In genomic region chr4:127710816-127711215, GRCm38 (mm10) we compare ENCODE assay signal across 25 mouse cellular contexts.
DNase-seq lines count a peak whose midpoint lies in the region; ATAC-seq lines count a peak whose summit lies in the region.
"Had no signal": no experiment of that assay in that cellular context is flagged by ENCODE, and none has a peak within 500 bp of the region (broad histone marks: within the 10 kb centered on the region; RNA-seq: fewer than 3 reads in every experiment).

No protein-coding gene starts in this region.

- H3K27ac ChIP-seq in hindbrain, embryonic 10.5 days, result peak overlapping the region; percentile 50; the same call in 1 of the 2 replicates
- no peak overlapping the region for H3K27ac ChIP-seq in hindbrain, embryonic 14.5 days
- H3K27ac ChIP-seq in neural tube, embryonic 15.5 days (replicated peaks), result no peak overlapping the region
- peak overlapping the region; percentile 55; the same call in 1 of the 2 replicates for H3K27ac ChIP-seq in hindbrain, embryonic 12.5 days
- H3K27ac ChIP-seq in neural tube, embryonic 13.5 days (replicated peaks), result peak overlapping the region; percentile 56
- H3K27ac ChIP-seq: embryonic facial prominence, embryonic 13.5 days; liver, embryonic 13.5 days; neural tube, embryonic 12.5 days had no signal

- no peak overlapping the region for H3K4me3 ChIP-seq in hindbrain, embryonic 10.5 days
- no peak overlapping the region for H3K4me3 ChIP-seq in hindbrain, embryonic 14.5 days (replicated peaks; ENCODE audit: low read length)
- no peak overlapping the region for H3K4me3 ChIP-seq in neural tube, embryonic 15.5 days (replicated peaks)
- no peak overlapping the region for H3K4me3 ChIP-seq in hindbrain, embryonic 12.5 days
- no peak overlapping the region for H3K4me3 ChIP-seq in neural tube, embryonic 13.5 days
- H3K4me3 ChIP-seq: embryonic facial prominence, embryonic 13.5 days; heart, embryonic 12.5 days; liver, embryonic 13.5 days; neural tube, embryonic 12.5 days had no signal

- WGBS in hindbrain, embryonic 10.5 days, result 77% methylated on average over 4 of the region's 4 CpGs
- 64% methylated on average over 4 of the region's 4 CpGs for WGBS in hindbrain, embryonic 14.5 days
- 53% methylated on average over 4 of the region's 4 CpGs for WGBS in neural tube, embryonic 15.5 days
- WGBS in hindbrain, embryonic 12.5 days, result 59% methylated on average over 4 of the region's 4 CpGs
- WGBS in neural tube, embryonic 13.5 days, result 54% methylated on average over 4 of the region's 4 CpGs

- ATAC-seq in hindbrain, embryonic 14.5 days (ENCODE audit: low FRiP score), result no peak
- no peak for ATAC-seq in neural tube, embryonic 15.5 days (ENCODE audit: low FRiP score)
- ATAC-seq in hindbrain, embryonic 12.5 days (ENCODE audit: low FRiP score), result no peak
- 0 out of 2 replicates have a peak, but pooled peaks have one; percentile 50 for ATAC-seq in neural tube, embryonic 13.5 days (ENCODE audit: low read depth)
- ATAC-seq: intestine, postnatal 0 days had no signal

- H3K9me3 ChIP-seq in hindbrain, embryonic 10.5 days, result no peaks in the 10 kb centered on the region
- no peaks in the 10 kb centered on the region for H3K9me3 ChIP-seq in hindbrain, embryonic 14.5 days (ENCODE audit: control insufficient read depth, low read length)
- no peaks in the 10 kb centered on the region for H3K9me3 ChIP-seq in neural tube, embryonic 15.5 days (replicated peaks)
- H3K9me3 ChIP-seq in hindbrain, embryonic 12.5 days (replicated peaks), result no peaks in the 10 kb centered on the region
- H3K9me3 ChIP-seq in neural tube, embryonic 13.5 days, result no peaks in the 10 kb centered on the region
- H3K9me3 ChIP-seq: embryonic facial prominence, embryonic 13.5 days; heart, embryonic 12.5 days; neural tube, embryonic 12.5 days had no signal

- peaks cover 22% of the 10 kb centered on the region for H3K4me1 ChIP-seq in hindbrain, embryonic 10.5 days (replicated peaks)
- H3K4me1 ChIP-seq in hindbrain, embryonic 14.5 days (replicated peaks; ENCODE audit: control insufficient read depth, insufficient read depth, low read length), result no peaks in the 10 kb centered on the region
- peaks cover 13% of the 10 kb centered on the region for H3K4me1 ChIP-seq in neural tube, embryonic 15.5 days
- H3K4me1 ChIP-seq in hindbrain, embryonic 12.5 days, result peaks cover 7% of the 10 kb centered on the region
- H3K4me1 ChIP-seq in neural tube, embryonic 13.5 days (replicated peaks), result peaks cover 16% of the 10 kb centered on the region
- H3K4me1 ChIP-seq: embryonic facial prominence, embryonic 13.5 days; heart, embryonic 12.5 days; liver, embryonic 13.5 days had no signal

- no peaks in the 10 kb centered on the region for H3K27me3 ChIP-seq in hindbrain, embryonic 10.5 days (ENCODE audit: insufficient read depth, poor library complexity, severe bottlenecking)
- no peaks in the 10 kb centered on the region for H3K27me3 ChIP-seq in hindbrain, embryonic 14.5 days (ENCODE audit: control insufficient read depth, insufficient read depth, low read length)
- no peaks in the 10 kb centered on the region for H3K27me3 ChIP-seq in neural tube, embryonic 15.5 days (replicated peaks)
- H3K27me3 ChIP-seq in hindbrain, embryonic 12.5 days, result no peaks in the 10 kb centered on the region
- H3K27me3 ChIP-seq in neural tube, embryonic 13.5 days, result no peaks in the 10 kb centered on the region
- H3K27me3 ChIP-seq: embryonic facial prominence, embryonic 13.5 days; heart, embryonic 12.5 days; liver, embryonic 13.5 days; neural tube, embryonic 12.5 days had no signal

- no peak overlapping the region for H3K4me2 ChIP-seq in hindbrain, embryonic 14.5 days (replicated peaks)
- H3K4me2 ChIP-seq in neural tube, embryonic 15.5 days, result no peak overlapping the region
- H3K4me2 ChIP-seq in hindbrain, embryonic 12.5 days (replicated peaks), result no peak overlapping the region
- no peak overlapping the region for H3K4me2 ChIP-seq in neural tube, embryonic 13.5 days
- H3K4me2 ChIP-seq: embryonic facial prominence, embryonic 13.5 days; heart, embryonic 12.5 days; liver, embryonic 13.5 days; neural tube, embryonic 12.5 days had no signal

- DNase-seq in hindbrain, embryonic 10.5 days (ENCODE audit: low spot score), result no peak
- no peak for DNase-seq in hindbrain, embryonic 14.5 days (ENCODE audit: low spot score)
- peak; percentile 14 for DNase-seq in neural tube, embryonic 10.5 days (ENCODE audit: extremely low spot score, low spot score)
- DNase-seq in ovary, postnatal 14 days (ENCODE audit: low spot score), result no peak
- DNase-seq: adrenal gland, adult 2 months; cerebellum, adult 2 months; cerebellum, postnatal 25 days; gastrocnemius, postnatal 10 days; heart, adult 18-20 months; heart, postnatal 10 days; kidney, postnatal 25 days; layer of hippocampus, adult 9-11 months; liver, embryonic 13.5 days; lung, adult 2 months; lung, postnatal 14 days; right cerebral cortex, adult 18-20 months; thymus, adult 18-20 months; thymus, postnatal 4 days had no signal

- H3K36me3 ChIP-seq in hindbrain, embryonic 10.5 days, result no peaks in the 10 kb centered on the region
- no peaks in the 10 kb centered on the region for H3K36me3 ChIP-seq in hindbrain, embryonic 14.5 days (replicated peaks; ENCODE audit: control insufficient read depth, insufficient read depth)
- H3K36me3 ChIP-seq in neural tube, embryonic 15.5 days, result no peaks in the 10 kb centered on the region
- no peaks in the 10 kb centered on the region for H3K36me3 ChIP-seq in hindbrain, embryonic 12.5 days
- no peaks in the 10 kb centered on the region for H3K36me3 ChIP-seq in neural tube, embryonic 13.5 days
- H3K36me3 ChIP-seq: embryonic facial prominence, embryonic 13.5 days; heart, embryonic 12.5 days; liver, embryonic 13.5 days; neural tube, embryonic 12.5 days had no signal

- no peak overlapping the region for H3K9ac ChIP-seq in hindbrain, embryonic 14.5 days
- no peak overlapping the region for H3K9ac ChIP-seq in neural tube, embryonic 15.5 days (replicated peaks)
- H3K9ac ChIP-seq in hindbrain, embryonic 12.5 days, result no peak overlapping the region
- no peak overlapping the region for H3K9ac ChIP-seq in neural tube, embryonic 13.5 days
- H3K9ac ChIP-seq: embryonic facial prominence, embryonic 13.5 days; heart, embryonic 12.5 days; liver, embryonic 13.5 days; neural tube, embryonic 12.5 days had no signal

Comparison
In these comparisons a context has a peak if more than half of its experiments do, and no peak if none do; other contexts are left out.
1. H3K27ac ChIP-seq: peak in hindbrain, embryonic 10.5 days (single experiment), hindbrain, embryonic 12.5 days (single experiment) and neural tube, embryonic 13.5 days (single experiment); none in hindbrain, embryonic 14.5 days (single experiment) and neural tube, embryonic 15.5 days (single experiment).